Mouse (Mus musculus): ENCODE results near the gene Grm4.
"Not testable (repeated sequence)": the region's sequence is repeated elsewhere in the genome, so short reads cannot be mapped to it uniquely, and the experiment has no call there.

Gene Grm4

GRCm38 (mm10) chr17:27392918-27393317 is 128.3 kb downstream of the Grm4 start:
- DNase-seq (ENCODE audit: low spot score in 2 of 2), result no peak

GRCm38 (mm10) chr17:27390019-27390418 is 131.2 kb downstream of the Grm4 start:
- DNase-seq (ENCODE audit: low spot score in 2 of 2), result no peak

GRCm38 (mm10) chr17:27389221-27390000 is 131.8 kb downstream of the Grm4 start:
- no peak for DNase-seq (ENCODE audit: low spot score in 2 of 2)

GRCm38 (mm10) chr17:27386438-27386837 is 134.8 kb downstream of the Grm4 start:
- DNase-seq (ENCODE audit: low spot score in 2 of 2), result no peak

- no peak for DNase-seq (ENCODE audit: low spot score in 2 of 2)
Measured at GRCm38 (mm10) chr17:27385513-27386261, 135.5 kb downstream of the Grm4 start.

GRCm38 (mm10) chr17:27382916-27383315 is 138.3 kb downstream of the Grm4 start:
- DNase-seq (ENCODE audit: low spot score in 2 of 2), result no peak

GRCm38 (mm10) chr17:27380911-27381459 is 140.2 kb downstream of the Grm4 start:
- not testable (repeated sequence) for DNase-seq (ENCODE audit: low spot score in 2 of 2)

- DNase-seq (ENCODE audit: low spot score in 2 of 2), result no peak
Measured at GRCm38 (mm10) chr17:27378977-27379376, 142.2 kb downstream of the Grm4 start.

- DNase-seq (ENCODE audit: low spot score in 2 of 2), result no peak
Measured at GRCm38 (mm10) chr17:27377151-27377550, 144.1 kb downstream of the Grm4 start.

- DNase-seq (ENCODE audit: low spot score in 2 of 2), result peak; percentile 69 to 84
Measured at GRCm38 (mm10) chr17:27375551-27375950, 145.7 kb downstream of the Grm4 start.
